8 mouse cellular contexts compared by ENCODE assay signal in genomic region chr19:32486106-32486724, GRCm38 (mm10). TPM values are rescaled to one million over a fixed set of nuclear protein-coding genes. Genes with fewer than 3 reads are reported as not detected.
DNase-seq lines count a peak whose midpoint lies in the region; ATAC-seq and TF ChIP-seq lines count a peak whose summit lies in the region.
"Not testable (repeated sequence)": the region's sequence is repeated elsewhere in the genome, so short reads cannot be mapped to it uniquely, and the experiment has no call there.

No protein-coding gene starts in this region.

- peaks cover 25% of the 10 kb centered on the region for H3K36me3 ChIP-seq in erythroblast, embryonic 14.5 days (ENCODE audit: control insufficient read depth)
- H3K36me3 ChIP-seq in heart, embryonic 13.5 days; kidney, postnatal 0 days (ENCODE audit: insufficient read depth, low read length); splenic B cell, adult 2 months (ENCODE audit: control insufficient read depth, insufficient read depth, low read length, poor library complexity, severe bottlenecking): not testable (repeated sequence)
- H3K36me3 ChIP-seq in liver, embryonic 12.5 days, result peaks cover 11% of the 10 kb centered on the region

- not testable (repeated sequence) for H3K4me1 ChIP-seq in bone marrow, adult 2 months (ENCODE audit: control insufficient read depth, insufficient read depth, low read length); kidney, postnatal 0 days (replicated peaks; ENCODE audit: insufficient read depth, low read length)
- peaks cover 70% of the 10 kb centered on the region for H3K4me1 ChIP-seq in erythroblast, embryonic 14.5 days (ENCODE audit: control insufficient read depth)
- H3K4me1 ChIP-seq in heart, embryonic 13.5 days, result peaks cover 36% of the 10 kb centered on the region
- peaks cover 65% of the 10 kb centered on the region for H3K4me1 ChIP-seq in liver, embryonic 12.5 days

- peak; percentile 76 for DNase-seq in A20 (ENCODE audit: low read depth, low spot score)
- peak; percentile 65 for DNase-seq in kidney, postnatal 0 days (ENCODE audit: low spot score)
- peak; percentile 66 for DNase-seq in naive thymus-derived CD4-positive, alpha-beta T cell, adult 2 months (ENCODE audit: low read depth)
- peak; percentile 55 for DNase-seq in splenic B cell, adult 2 months (ENCODE audit: low read depth, low spot score)

- ATAC-seq in heart, embryonic 13.5 days (ENCODE audit: extremely low read depth, insufficient number of reproducible peaks, low FRiP score, low TSS enrichment), result peak; percentile 77; the same call in 1 of the 2 replicates
- peak; percentile 85 for ATAC-seq in kidney, postnatal 0 days (replicated peaks; ENCODE audit: low FRiP score, low read depth)
- ATAC-seq in liver, embryonic 12.5 days, result peak; percentile 89

- peak; percentile 44; the same call in 1 of the 2 replicates for TF ChIP-seq CTCF in bone marrow, adult 2 months (IDR thresholded peaks at IDR 0.05; ENCODE audit: control insufficient read depth, insufficient read depth, low read length)
- peak; percentile 47 for TF ChIP-seq CTCF in kidney, postnatal 0 days (IDR thresholded peaks at IDR 0.05; ENCODE audit: low read depth)

- H3K4me3 ChIP-seq in bone marrow, adult 2 months (replicated peaks; ENCODE audit: control insufficient read depth, low read depth, low read length), result peak overlapping the region; percentile 87
- peak overlapping the region; percentile 99 for H3K4me3 ChIP-seq in erythroblast, embryonic 14.5 days (replicated peaks)
- H3K4me3 ChIP-seq in heart, embryonic 13.5 days, result peak overlapping the region; percentile 87
- peak overlapping the region; percentile 69 for H3K4me3 ChIP-seq in kidney, postnatal 0 days (replicated peaks; ENCODE audit: low read depth, low read length)
- peak overlapping the region; percentile 87 for H3K4me3 ChIP-seq in liver, embryonic 12.5 days

- H3K9ac ChIP-seq in heart, embryonic 13.5 days, result peak overlapping the region; percentile 92
- H3K9ac ChIP-seq in kidney, postnatal 0 days (ENCODE audit: low read depth, low read length), result peak overlapping the region; percentile 70
- peak overlapping the region; percentile 95 for H3K9ac ChIP-seq in liver, embryonic 12.5 days

- under 1% methylated on average over 45 of the region's 47 CpGs for WGBS in bone marrow, adult 2 months
- WGBS in heart, embryonic 13.5 days, result under 1% methylated on average over 47 of the region's 47 CpGs
- 1% methylated on average over 45 of the region's 47 CpGs for WGBS in kidney, postnatal 0 days
- under 1% methylated on average over 47 of the region's 47 CpGs for WGBS in liver, embryonic 12.5 days (ENCODE audit: insufficient replicate concordance)

- H3K27me3 ChIP-seq in erythroblast, embryonic 14.5 days (ENCODE audit: control insufficient read depth); heart, embryonic 13.5 days (replicated peaks); kidney, postnatal 0 days (ENCODE audit: insufficient read depth, low read length); liver, embryonic 12.5 days (replicated peaks); splenic B cell, adult 2 months (ENCODE audit: control insufficient read depth, insufficient read depth, low read length, poor library complexity, severe bottlenecking): not testable (repeated sequence)

- peak overlapping the region; percentile 92 for H3K27ac ChIP-seq in bone marrow, adult 2 months (ENCODE audit: control insufficient read depth, insufficient read depth, low read depth, low read length, poor library complexity)
- H3K27ac ChIP-seq in heart, embryonic 13.5 days (replicated peaks), result peak overlapping the region; percentile 92
- H3K27ac ChIP-seq in kidney, postnatal 0 days, result peak overlapping the region; percentile 90
- peak overlapping the region; percentile 95 for H3K27ac ChIP-seq in liver, embryonic 12.5 days

- TF ChIP-seq POLR2A in bone marrow, adult 2 months (IDR thresholded peaks at IDR 0.05; ENCODE audit: borderline replicate concordance, control insufficient read depth, low read depth, low read length), result peak; percentile 86

- not testable (repeated sequence) for H3K9me3 ChIP-seq in erythroblast, embryonic 14.5 days (ENCODE audit: control insufficient read depth, low read length); heart, embryonic 13.5 days; kidney, postnatal 0 days (replicated peaks; ENCODE audit: low read length); liver, embryonic 12.5 days (replicated peaks)

- peak overlapping the region; percentile 76 for H3K4me2 ChIP-seq in heart, embryonic 13.5 days
- H3K4me2 ChIP-seq in kidney, postnatal 0 days (ENCODE audit: low read length), result peak overlapping the region; percentile 85
- peak overlapping the region; percentile 82 for H3K4me2 ChIP-seq in liver, embryonic 12.5 days

RNA-seq across cellular contexts. Expression of gene Minpp1, which starts 0.6 kb away (rescaled TPM):
- polyA plus RNA-seq in bone marrow, adult 2 months (2011; ENCODE audit: insufficient read depth, insufficient read length, low replicate concordance, missing spikeins), result 30.4 and 51.5 TPM in 2 replicates
- polyA plus RNA-seq in erythroblast, embryonic 14.5 days (2012), result 16.3 and 19.3 TPM in 2 replicates
- polyA plus RNA-seq in heart, embryonic 13.5 days (2015; fragmentation: Nextera tagmentation; extraction: Ambion mirVana), result 56.5 and 59.8 TPM in 2 replicates
- polyA plus RNA-seq in kidney, postnatal 0 days (2015; fragmentation: Nextera tagmentation; extraction: Ambion mirVana), result 71.8 and 73.2 TPM in 2 replicates
- 118 and 120 TPM in 2 replicates for polyA plus RNA-seq in liver, embryonic 12.5 days (2016; fragmentation: Nextera tagmentation; extraction: Ambion mirVana)

RNA-seq across cellular contexts. Expression of gene Rpl9-ps6, which starts 19.8 kb away (rescaled TPM):
- polyA plus RNA-seq in bone marrow, adult 2 months (2011; ENCODE audit: insufficient read depth, insufficient read length, low replicate concordance, missing spikeins), result 920 and 2,064 TPM in 2 replicates
- 0.13 and 0.31 TPM in 2 replicates for polyA plus RNA-seq in erythroblast, embryonic 14.5 days (2012)
- polyA plus RNA-seq in heart, embryonic 13.5 days (2015; fragmentation: Nextera tagmentation; extraction: Ambion mirVana), result 59.6 and 80.4 TPM in 2 replicates
- 145 and 154 TPM in 2 replicates for polyA plus RNA-seq in kidney, postnatal 0 days (2015; fragmentation: Nextera tagmentation; extraction: Ambion mirVana)
- 72.7 and 75.0 TPM in 2 replicates for polyA plus RNA-seq in liver, embryonic 12.5 days (2016; fragmentation: Nextera tagmentation; extraction: Ambion mirVana)

Comparison
In these comparisons a context has a peak if more than half of its experiments do, and no peak if none do; other contexts are left out.
1. Peak in every context shown above with its lines: DNase-seq, ATAC-seq, H3K4me3 ChIP-seq and H3K27ac ChIP-seq.
2. RNA of gene Rpl9-ps6, which starts 19.8 kb away (polyA plus RNA-seq): 920 to 2,064 TPM in bone marrow, adult 2 months, 145 to 154 TPM in kidney, postnatal 0 days, 72.7 to 75.0 TPM in liver, embryonic 12.5 days and 59.6 to 80.4 TPM in heart, embryonic 13.5 days; 0.13 to 0.31 TPM in erythroblast, embryonic 14.5 days; every median in the first group is over 10 times any median in the second.